Mouse (Mus musculus) erythroblast, embryonic 14.5 days (primary cell): ENCODE results near the gene Arl5b.

Source experiments
- GATA1 ChIP-seq: IDR thresholded peaks from 2 replicates; pipeline ENCODE4 v1.6.1; 2012; ENCODE audit warnings: low read length, inconsistent platforms, mixed read lengths
- TAL1 ChIP-seq: IDR thresholded peaks from 3 replicates; pipeline ENCODE4 v1.6.1; 2012; ENCODE audit warnings: low read length, inconsistent platforms, mixed read lengths

GRCm38 (mm10) chr2:15111808-15112440 lies 62.7 kb downstream of the Arl5b start:
- no peak for TF ChIP-seq GATA1
- no peak for TF ChIP-seq TAL1
